Mouse (Mus musculus) spleen, adult 2 months (tissue): ENCODE data around the gene Clrn3.

ENCODE experiments used
- CTCF ChIP-seq: fragments of 200-500 bp; IDR thresholded peaks from 2 replicates; pipeline ENCODE4 v1.5.1; 2011; ENCODE audit warnings: mild to moderate bottlenecking, inconsistent platforms; ENCODE audit not compliant: insufficient read depth, insufficient read length, insufficient replicate concordance; ENCODE audit errors: extremely low read depth
- POLR2A ChIP-seq: fragments of 200-500 bp; IDR thresholded peaks from 2 replicates; pipeline ENCODE4 v1.6.1; 2011; ENCODE audit warnings: low read depth, low read length, inconsistent platforms

DNA sequence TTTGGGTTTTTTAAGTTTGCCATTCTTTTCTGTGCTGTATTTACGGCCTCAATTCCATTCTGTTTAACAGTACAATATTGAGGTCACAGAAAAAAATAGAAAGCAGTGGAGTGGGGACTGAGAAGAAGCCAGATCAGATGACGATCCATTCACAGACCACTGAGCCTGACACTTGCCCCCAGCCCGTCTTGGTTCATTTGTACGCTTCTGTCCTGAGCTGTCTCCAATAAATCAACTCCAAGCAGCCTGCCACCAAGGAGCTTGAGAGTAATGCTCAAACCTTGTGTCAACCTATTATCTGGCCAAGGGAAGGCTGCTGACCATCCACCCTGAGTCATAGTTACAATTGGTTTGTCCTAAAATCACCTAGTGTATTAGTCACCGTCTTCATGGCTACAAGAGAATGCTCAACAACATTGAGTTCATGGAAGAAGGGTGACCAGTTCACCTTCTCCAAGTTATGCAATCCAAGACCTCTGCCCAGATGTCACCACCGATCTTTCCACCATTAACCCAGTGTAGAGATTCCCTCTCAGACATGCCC is 4.0 kb downstream of the Clrn3 start:
- TF ChIP-seq POLR2A: no peak
- no peak for TF ChIP-seq CTCF
